Mouse (Mus musculus): ENCODE results near the gene Prkar1a. TPM values are rescaled to one million over a fixed set of nuclear protein-coding genes. Genes with fewer than 3 reads are reported as not detected.

Gene Prkar1a
- 100 to 1,000 TPM; 618 to 657 TPM for total RNA-seq (2021)
- long read RNA-seq, experiment 1, transcript Prkar1a-203 (12 exons, 3,513 nt): minor isoform, 14 of 1,001 reads
- long read RNA-seq, experiment 1, transcript Prkar1a-201 (11 exons, 3,359 nt): major isoform, 544 of 1,001 reads
- long read RNA-seq, experiment 1, partial matches to known transcripts: 412 of 1,001 reads
- long read RNA-seq, experiment 1, other reads (novel, unspliced or antisense): 31 of 1,001 reads
- long read RNA-seq, experiment 2, transcript Prkar1a-203 (12 exons, 3,513 nt): minor isoform, 7 of 676 reads
- long read RNA-seq, experiment 2, transcript Prkar1a-201 (11 exons, 3,359 nt): major isoform, 396 of 676 reads
- long read RNA-seq, experiment 2, partial matches to known transcripts: 257 of 676 reads
- long read RNA-seq, experiment 2, other reads (novel, unspliced or antisense): 16 of 676 reads

GRCm38 (mm10) chr11:109649206-109649605 lies at the start of gene Prkar1a:
TSS of gene Prkar1a (plus strand) at chr11:109649405.
- DNase-seq (ENCODE audit: low spot score in 2 of 2): peak in 1 of 2 experiments; percentile 42

- no peak for DNase-seq (ENCODE audit: low spot score in 2 of 2)
Observed at GRCm38 (mm10) chr11:109607600-109607999, 41.6 kb upstream of the Prkar1a start.

GRCm38 (mm10) chr11:109608976-109609625 lies 40.1 kb upstream of the Prkar1a start:
- no peak for DNase-seq (ENCODE audit: low spot score in 2 of 2)

GRCm38 (mm10) chr11:109610046-109610794 lies 39.0 kb upstream of the Prkar1a start:
- no peak for DNase-seq (ENCODE audit: low spot score in 2 of 2)

GRCm38 (mm10) chr11:109610795-109611302 lies 38.4 kb upstream of the Prkar1a start:
- no peak for DNase-seq (ENCODE audit: low spot score in 2 of 2)

- peak; percentile 96 to 97 for DNase-seq (ENCODE audit: low spot score in 2 of 2)
Observed at GRCm38 (mm10) chr11:109611303-109612149, 37.7 kb upstream of the Prkar1a start, which contains the start of gene Wipi1. TSS of gene Wipi1 (minus strand) at chr11:109611967.

GRCm38 (mm10) chr11:109612871-109613529 lies 36.2 kb upstream of the Prkar1a start:
- no peak for DNase-seq (ENCODE audit: low spot score in 2 of 2)

GRCm38 (mm10) chr11:109615286-109615685 lies 33.9 kb upstream of the Prkar1a start:
- DNase-seq (ENCODE audit: low spot score in 2 of 2): no peak

- no peak for DNase-seq (ENCODE audit: low spot score in 2 of 2)
Observed at GRCm38 (mm10) chr11:109616352-109616751, 32.9 kb upstream of the Prkar1a start.

GRCm38 (mm10) chr11:109616766-109617165 lies 32.4 kb upstream of the Prkar1a start:
- no peak for DNase-seq (ENCODE audit: low spot score in 2 of 2)

- peak; percentile 44 to 80 for DNase-seq (ENCODE audit: low spot score in 2 of 2)
Observed at GRCm38 (mm10) chr11:109619055-109619454, 30.1 kb upstream of the Prkar1a start.

GRCm38 (mm10) chr11:109620356-109620755 lies 28.8 kb upstream of the Prkar1a start:
- DNase-seq (ENCODE audit: low spot score in 2 of 2): no peak

- DNase-seq (ENCODE audit: low spot score in 2 of 2): peak; percentile 57 to 72
Observed at GRCm38 (mm10) chr11:109621183-109621582, 28.0 kb upstream of the Prkar1a start.

GRCm38 (mm10) chr11:109622518-109623037 lies 26.6 kb upstream of the Prkar1a start:
- DNase-seq (ENCODE audit: low spot score in 2 of 2): no peak

GRCm38 (mm10) chr11:109623238-109623637 lies 26.0 kb upstream of the Prkar1a start:
- DNase-seq (ENCODE audit: low spot score in 2 of 2): no peak

GRCm38 (mm10) chr11:109627648-109628047 lies 21.6 kb upstream of the Prkar1a start:
- no peak for DNase-seq (ENCODE audit: low spot score in 2 of 2)

GRCm38 (mm10) chr11:109628099-109628498 lies 21.1 kb upstream of the Prkar1a start:
- DNase-seq (ENCODE audit: low spot score in 2 of 2): no peak

- no peak for DNase-seq (ENCODE audit: low spot score in 2 of 2)
Observed at GRCm38 (mm10) chr11:109629021-109629521, 20.1 kb upstream of the Prkar1a start.

GRCm38 (mm10) chr11:109634928-109635327 lies 14.3 kb upstream of the Prkar1a start:
- no peak for DNase-seq (ENCODE audit: low spot score in 2 of 2)
